ENCODE assay signal across 9 mouse cellular contexts in the genomic region with DNA sequence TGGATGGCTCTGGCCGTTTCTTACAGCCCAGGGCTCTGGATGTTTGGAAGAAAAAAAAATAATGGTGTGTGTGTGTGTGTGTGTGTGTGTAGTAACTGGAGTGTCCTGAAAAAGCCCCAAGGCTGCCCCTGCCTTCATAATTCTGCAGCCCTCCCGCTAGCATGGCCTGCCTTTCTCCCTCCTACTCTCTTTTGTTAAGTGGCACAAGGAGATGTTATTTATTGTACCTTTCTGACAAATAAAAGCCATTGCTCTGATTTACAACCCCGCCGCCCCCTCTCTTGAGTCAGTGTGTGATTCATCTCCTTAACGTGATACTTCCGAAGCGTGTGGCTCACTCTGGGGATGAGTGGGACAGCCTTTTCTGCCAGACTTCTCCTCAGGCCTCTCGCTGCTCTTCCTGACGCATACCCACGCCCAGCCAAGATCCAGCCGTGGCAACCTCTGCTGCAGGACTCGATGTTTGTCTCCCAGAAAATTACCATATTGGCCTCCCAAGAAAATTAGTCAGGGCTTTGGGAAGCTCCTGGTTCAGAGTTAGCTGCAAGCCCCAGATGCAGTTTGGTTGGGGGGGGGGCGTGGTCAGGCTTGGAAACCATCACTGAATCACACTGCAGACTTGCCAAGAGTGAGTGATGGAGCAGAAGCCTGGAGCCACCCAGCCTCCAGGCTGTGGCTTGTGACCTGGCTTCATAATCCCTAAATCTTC.
A peak's percentile ranks its signal among the peaks of the same experiment; 100 is the strongest.
DNase-seq lines count a peak whose midpoint lies in the region; ATAC-seq lines count a peak whose summit lies in the region.
"Had no signal": no experiment of that assay in that cellular context is flagged by ENCODE, and none has a peak within 500 bp of the region (broad histone marks: within the 10 kb centered on the region; RNA-seq: fewer than 3 reads in every experiment).

No protein-coding gene starts in this region.

- H3K4me1 ChIP-seq in forebrain, embryonic 14.5 days (ENCODE audit: control insufficient read depth, insufficient read depth, low read length) = peaks cover 12% of the 10 kb centered on the region
- peaks cover 19% of the 10 kb centered on the region for H3K4me1 ChIP-seq in midbrain, embryonic 16.5 days (ENCODE audit: control insufficient read depth, insufficient read depth, low read length)

- no peak overlapping the region for H3K9ac ChIP-seq in forebrain, embryonic 14.5 days (ENCODE audit: low read length)
- peak overlapping the region; percentile 17; the same call in 1 of the 2 replicates for H3K9ac ChIP-seq in midbrain, embryonic 16.5 days (ENCODE audit: low read depth, low read length)

- H3K4me2 ChIP-seq in forebrain, embryonic 14.5 days (ENCODE audit: low read length) = no peak overlapping the region
- H3K4me2 ChIP-seq in midbrain, embryonic 16.5 days (ENCODE audit: low read length) = no peak overlapping the region

- no peak for DNase-seq in frontal cortex, postnatal 10 days (ENCODE audit: low spot score in 2 of 2)
- peak; percentile 86 for DNase-seq in Muller cell, postnatal 12 days (ENCODE audit: inconsistent ontology term)
- no peak for DNase-seq in forebrain, embryonic 14.5 days (ENCODE audit: low spot score)
- DNase-seq in ovary, adult 18-20 months (ENCODE audit: low spot score) = no peak
- DNase-seq in c-Kit-positive CD71-positive TER-119-positive erythroid progenitor cells, embryonic 14.5 days (ENCODE audit: low spot score) = no peak
- DNase-seq in ovary, postnatal 14 days (ENCODE audit: low spot score) = no peak

- no peak overlapping the region for H3K4me3 ChIP-seq in forebrain, embryonic 14.5 days (ENCODE audit: low read depth, low read length)
- H3K4me3 ChIP-seq in midbrain, embryonic 16.5 days (ENCODE audit: low read depth, low read length) = no peak overlapping the region

- no peaks in the 10 kb centered on the region for H3K9me3 ChIP-seq in forebrain, embryonic 14.5 days (replicated peaks; ENCODE audit: control insufficient read depth, low read length)
- H3K9me3 ChIP-seq in midbrain, embryonic 16.5 days (replicated peaks; ENCODE audit: control insufficient read depth, low read length, poor library complexity, severe bottlenecking) = no peaks in the 10 kb centered on the region

- 53% methylated on average over 13 of the region's 13 CpGs for WGBS in forebrain, embryonic 14.5 days
- WGBS in midbrain, embryonic 16.5 days = 37% methylated on average over 13 of the region's 13 CpGs

- H3K27ac ChIP-seq in forebrain, embryonic 14.5 days (ENCODE audit: low read depth, low read length) = peak overlapping the region; percentile 17; the same call in 1 of the 2 replicates
- H3K27ac ChIP-seq in midbrain, embryonic 16.5 days (ENCODE audit: low read length) = peak overlapping the region; percentile 39
- H3K27ac ChIP-seq: macrophage had no signal

- H3K27me3 ChIP-seq in forebrain, embryonic 14.5 days (replicated peaks; ENCODE audit: control insufficient read depth, insufficient read depth, low read length) = no peaks in the 10 kb centered on the region
- H3K27me3 ChIP-seq in midbrain, embryonic 16.5 days (ENCODE audit: control insufficient read depth, insufficient read depth, low read depth, low read length) = no peaks in the 10 kb centered on the region

- peak; percentile 86 for ATAC-seq in frontal cortex, adult (ENCODE audit: low TSS enrichment)
- ATAC-seq in forebrain, embryonic 14.5 days = no peak; the same call in 1 of the 2 replicates
- ATAC-seq in midbrain, embryonic 16.5 days = no peak; the same call in 1 of the 2 replicates

- H3K36me3 ChIP-seq in forebrain, embryonic 14.5 days (ENCODE audit: control insufficient read depth, insufficient read depth, low read length) = no peaks in the 10 kb centered on the region
- no peaks in the 10 kb centered on the region for H3K36me3 ChIP-seq in midbrain, embryonic 16.5 days (ENCODE audit: control insufficient read depth, insufficient read depth, low read length)
